Mouse (Mus musculus): ENCODE measurements at regions not wholly inside any gene's neighbourhood (a gene's known extent, or its start where the extent isn't known, plus 50 kb on each side); places are given as distances from the start of the nearest gene placed in this dataset.

DNA sequence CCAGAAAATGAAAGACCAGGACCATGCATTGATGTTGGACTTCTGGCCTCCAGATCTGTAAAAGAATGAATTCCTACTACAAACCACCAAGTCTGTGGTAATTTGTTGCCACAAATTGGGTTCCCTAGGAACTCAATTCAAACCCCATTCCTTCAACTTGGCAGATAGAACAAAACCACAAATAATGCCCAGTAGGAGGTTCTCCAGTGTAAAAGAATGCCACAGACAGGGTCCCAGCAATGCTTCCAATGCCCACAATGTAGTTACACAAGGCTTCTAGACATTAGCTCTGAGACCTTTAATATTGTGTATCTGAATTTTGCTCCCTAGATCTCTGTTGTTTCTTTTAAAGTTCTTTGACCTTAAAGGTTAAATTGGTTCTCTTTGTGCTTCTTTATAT, 278.2 kb upstream of the Pitx2 start:
- Histone ChIP-seq H3K4me2 (replicated peaks) (no peak overlapping the region), H3K4me1 (no peaks in the 10 kb centered on the region), H3K9me3 (no peaks in the 10 kb centered on the region), H3K27me3 (replicated peaks) (no peaks in the 10 kb centered on the region), H3K36me3 (no peaks in the 10 kb centered on the region), H3K27ac (no peak overlapping the region), H3K4me3 (no peak overlapping the region), H3K9ac (no peak overlapping the region)
- no peak for ATAC-seq (ENCODE audit: low FRiP score, low read depth)

DNA sequence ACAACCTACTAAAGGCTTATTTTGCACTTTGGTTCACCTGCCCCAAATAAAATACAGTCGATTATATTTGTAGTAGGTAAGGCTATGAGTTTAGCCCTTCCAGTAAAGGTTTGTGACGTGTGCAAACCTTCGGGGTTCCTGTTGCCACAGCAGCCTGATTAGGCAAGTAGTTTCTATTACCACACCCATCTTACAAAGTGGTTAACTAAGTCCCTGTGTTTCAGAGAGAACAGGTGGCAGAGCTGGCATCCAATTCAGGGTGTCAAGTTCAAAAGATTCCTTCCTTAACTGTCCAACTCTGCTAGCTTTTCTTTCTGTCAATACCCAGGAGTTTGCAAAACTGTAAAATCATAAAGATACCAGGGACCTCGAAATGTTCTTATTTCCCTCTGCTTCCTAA, 277.5 kb upstream of the Pitx2 start:
- H3K9me3 ChIP-seq: no peaks in the 10 kb centered on the region
- 73% methylated on average over 4 of the region's 4 CpGs for WGBS
- no peaks in the 10 kb centered on the region for H3K27me3 ChIP-seq (replicated peaks)
- no peak overlapping the region for H3K27ac ChIP-seq
- no peaks in the 10 kb centered on the region for H3K36me3 ChIP-seq
- no peak for ATAC-seq (ENCODE audit: low FRiP score, low read depth)
- no peak overlapping the region for H3K4me3 ChIP-seq
- no peak overlapping the region for H3K4me2 ChIP-seq (replicated peaks)
- no peaks in the 10 kb centered on the region for H3K4me1 ChIP-seq
- H3K9ac ChIP-seq: no peak overlapping the region

DNA sequence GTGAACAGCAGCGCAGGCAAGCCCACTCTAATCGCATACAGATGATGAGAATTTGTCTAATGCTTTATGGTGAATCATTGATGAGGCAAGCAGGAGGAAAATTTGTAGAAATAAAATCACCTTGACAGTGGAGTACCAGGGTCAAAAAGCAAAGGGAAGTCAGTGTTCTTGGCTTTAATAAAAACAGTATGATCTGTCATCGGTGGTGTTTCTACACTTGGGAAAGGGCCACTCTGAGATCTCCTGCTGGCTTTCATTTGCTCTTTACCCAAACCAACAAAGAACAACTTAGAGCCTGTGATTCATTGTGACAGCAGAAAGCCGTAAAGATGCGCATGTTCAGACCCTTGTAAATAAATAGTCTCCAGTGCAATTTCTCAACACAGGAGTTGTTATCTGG, 261.1 kb upstream of the Pitx2 start:
- 33% methylated on average over 5 of the region's 5 CpGs for WGBS
- Histone ChIP-seq H3K27ac (no peak overlapping the region), H3K27me3 (replicated peaks) (no peaks in the 10 kb centered on the region), H3K9me3 (no peaks in the 10 kb centered on the region), H3K4me1 (no peaks in the 10 kb centered on the region), H3K36me3 (no peaks in the 10 kb centered on the region), H3K9ac (no peak overlapping the region), H3K4me2 (replicated peaks) (no peak overlapping the region), H3K4me3 (no peak overlapping the region)
- ATAC-seq (ENCODE audit: low FRiP score, low read depth): no peak

DNA sequence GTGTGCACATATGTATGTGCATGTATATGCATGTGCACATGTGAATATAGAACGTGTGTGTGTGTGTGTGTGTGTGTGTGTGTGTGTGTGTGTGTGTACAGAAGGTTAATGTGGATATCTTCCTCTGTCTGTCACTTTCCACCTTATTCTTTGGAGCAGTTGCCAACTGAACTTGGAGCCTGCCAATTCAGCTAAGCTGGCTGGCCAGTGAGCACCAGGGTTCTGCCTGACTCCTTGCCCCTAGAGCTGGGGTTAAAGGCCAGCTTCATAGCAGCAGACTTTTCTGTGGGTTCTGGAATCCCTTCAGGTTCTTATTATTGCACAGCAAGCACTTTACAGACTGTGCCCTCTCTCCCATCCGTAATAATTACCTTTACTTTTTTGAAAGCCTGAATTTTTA, 258.5 kb upstream of the Pitx2 start:
- Histone ChIP-seq H3K9me3 (no peaks in the 10 kb centered on the region), H3K4me3 (no peak overlapping the region), H3K9ac (no peak overlapping the region), H3K4me1 (no peaks in the 10 kb centered on the region), H3K36me3 (no peaks in the 10 kb centered on the region), H3K4me2 (replicated peaks) (no peak overlapping the region), H3K27ac (no peak overlapping the region), H3K27me3 (replicated peaks) (no peaks in the 10 kb centered on the region)
- 69% methylated on average over 2 of the region's 2 CpGs for WGBS
- no peak for ATAC-seq (ENCODE audit: low FRiP score, low read depth)

DNA sequence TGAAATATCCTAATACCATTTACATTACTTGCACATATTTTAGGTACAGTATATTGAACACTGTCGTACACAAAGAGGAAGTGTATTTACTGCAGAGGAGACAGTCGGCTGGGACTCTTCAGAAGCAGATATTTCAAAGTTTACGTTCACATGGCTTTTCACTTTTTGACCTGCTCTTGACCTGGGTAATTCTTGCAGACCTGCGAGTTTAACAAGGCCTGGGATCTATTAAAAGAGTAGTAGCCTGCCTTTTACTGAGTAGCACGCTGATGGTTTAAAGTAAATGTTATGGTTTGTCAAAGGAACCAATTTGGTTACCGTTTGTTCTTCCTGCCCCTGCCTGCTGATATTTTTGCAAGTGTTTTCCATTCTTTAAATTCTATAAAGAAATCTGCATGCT, 255.0 kb upstream of the Pitx2 start:
- ATAC-seq (ENCODE audit: low FRiP score, low read depth): no peak
- no peaks in the 10 kb centered on the region for H3K4me1 ChIP-seq
- 63% methylated on average over 6 of the region's 6 CpGs for WGBS
- H3K36me3 ChIP-seq: no peaks in the 10 kb centered on the region
- H3K4me2 ChIP-seq (replicated peaks): no peak overlapping the region
- H3K4me3 ChIP-seq: no peak overlapping the region
- no peak overlapping the region for H3K27ac ChIP-seq
- H3K9me3 ChIP-seq: no peaks in the 10 kb centered on the region
- no peak overlapping the region for H3K9ac ChIP-seq
- H3K27me3 ChIP-seq (replicated peaks): no peaks in the 10 kb centered on the region

DNA sequence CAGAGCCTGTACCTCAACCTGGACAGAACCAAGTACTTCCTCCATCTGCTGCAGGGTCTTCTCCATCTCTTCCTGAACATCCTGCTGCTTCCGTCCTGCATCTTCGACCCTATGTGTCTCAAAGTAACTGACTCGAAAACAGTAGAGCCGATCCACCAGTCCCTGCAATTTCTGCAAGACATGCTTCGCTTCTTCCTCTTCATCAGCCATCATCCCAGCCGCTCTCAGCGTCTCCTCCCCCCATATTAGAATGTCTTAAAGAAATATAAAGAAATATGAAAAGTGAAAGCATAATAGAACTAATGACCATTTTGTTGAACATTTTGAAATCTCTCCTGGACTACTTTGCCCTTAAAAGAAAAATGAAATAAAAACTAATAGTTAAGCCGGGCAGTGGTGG, 244.8 kb upstream of the Pitx2 start:
- Histone ChIP-seq H3K4me1 (no peaks in the 10 kb centered on the region), H3K27ac (no peak overlapping the region), H3K9ac (no peak overlapping the region), H3K27me3 (replicated peaks) (no peaks in the 10 kb centered on the region), H3K9me3 (no peaks in the 10 kb centered on the region), H3K4me2 (replicated peaks) (no peak overlapping the region), H3K4me3 (no peak overlapping the region), H3K36me3 (no peaks in the 10 kb centered on the region)
- WGBS: 93% methylated on average over 8 of the region's 8 CpGs
- ATAC-seq (ENCODE audit: low FRiP score, low read depth): no peak

DNA sequence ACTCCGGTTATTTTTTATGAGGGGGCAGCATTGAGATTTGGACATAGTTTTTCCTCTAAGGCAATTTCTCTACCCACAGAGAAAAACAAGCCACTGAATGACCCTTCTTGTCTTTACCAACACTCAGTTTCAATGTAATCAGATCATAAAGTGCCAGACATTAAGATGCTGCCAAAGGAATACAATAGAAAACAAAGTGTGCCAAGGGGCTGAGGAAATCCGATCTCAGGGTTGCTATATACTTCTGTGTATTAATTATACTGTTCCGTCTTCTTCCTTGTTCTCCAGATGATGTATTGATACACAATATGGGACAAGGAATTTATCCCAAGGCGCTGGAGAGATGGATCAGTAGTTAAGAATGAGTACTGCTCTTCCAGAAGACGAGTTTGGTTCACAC, 222.9 kb upstream of the Pitx2 start:
- Histone ChIP-seq H3K4me1 (no peaks in the 10 kb centered on the region), H3K9ac (no peak overlapping the region), H3K4me3 (no peak overlapping the region), H3K27me3 (replicated peaks) (no peaks in the 10 kb centered on the region), H3K27ac (no peak overlapping the region), H3K9me3 (no peaks in the 10 kb centered on the region), H3K4me2 (replicated peaks) (no peak overlapping the region), H3K36me3 (no peaks in the 10 kb centered on the region)
- ATAC-seq (ENCODE audit: low FRiP score, low read depth): no peak
- 83% methylated on average over 5 of the region's 5 CpGs for WGBS

DNA sequence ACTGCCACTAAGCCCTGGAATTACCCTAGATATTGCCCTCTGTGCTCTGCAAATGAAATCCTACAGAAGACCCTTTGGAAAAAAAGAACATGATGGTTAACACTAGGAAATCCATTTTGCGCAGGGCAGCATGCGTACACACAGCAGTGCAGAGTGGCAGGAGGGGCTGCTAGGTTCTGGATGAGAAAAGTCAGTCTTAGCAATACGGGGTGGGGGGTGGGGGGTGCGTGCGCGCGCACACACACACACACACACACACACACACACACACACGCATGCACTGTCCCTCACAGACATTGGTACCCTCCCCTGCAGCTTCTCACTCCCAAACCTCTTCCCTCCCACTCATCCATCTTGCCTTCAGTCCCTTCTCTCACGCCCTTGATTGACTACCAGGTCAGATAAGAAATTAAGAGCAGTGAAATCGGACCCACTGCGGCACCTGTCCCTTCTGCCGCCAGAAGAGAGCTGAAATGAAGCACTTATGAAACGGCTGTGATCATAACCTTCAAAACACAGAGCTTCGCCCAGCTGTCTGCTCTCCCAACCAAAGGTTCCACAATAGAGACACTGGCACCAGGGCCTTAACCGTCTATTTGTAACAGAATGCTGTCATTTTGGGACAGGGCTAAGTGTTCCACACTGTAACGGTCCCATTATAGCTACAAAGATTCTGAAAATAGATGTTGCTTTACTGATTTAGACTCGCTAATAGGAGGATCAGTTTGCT, 209.3 kb upstream of the Pitx2 start:
- H3K4me1 ChIP-seq: no peaks in the 10 kb centered on the region
- no peaks in the 10 kb centered on the region for H3K9me3 ChIP-seq
- no peak overlapping the region for H3K9ac ChIP-seq
- no peaks in the 10 kb centered on the region for H3K27me3 ChIP-seq (replicated peaks)
- H3K27ac ChIP-seq: no peak overlapping the region
- no peaks in the 10 kb centered on the region for H3K36me3 ChIP-seq
- H3K4me2 ChIP-seq (replicated peaks): no peak overlapping the region
- WGBS: 85% methylated on average over 17 of the region's 17 CpGs
- 0 out of 2 replicates have a peak, but pooled peaks have one; percentile 29 for ATAC-seq (ENCODE audit: low FRiP score, low read depth)
- no peak overlapping the region for H3K4me3 ChIP-seq

DNA sequence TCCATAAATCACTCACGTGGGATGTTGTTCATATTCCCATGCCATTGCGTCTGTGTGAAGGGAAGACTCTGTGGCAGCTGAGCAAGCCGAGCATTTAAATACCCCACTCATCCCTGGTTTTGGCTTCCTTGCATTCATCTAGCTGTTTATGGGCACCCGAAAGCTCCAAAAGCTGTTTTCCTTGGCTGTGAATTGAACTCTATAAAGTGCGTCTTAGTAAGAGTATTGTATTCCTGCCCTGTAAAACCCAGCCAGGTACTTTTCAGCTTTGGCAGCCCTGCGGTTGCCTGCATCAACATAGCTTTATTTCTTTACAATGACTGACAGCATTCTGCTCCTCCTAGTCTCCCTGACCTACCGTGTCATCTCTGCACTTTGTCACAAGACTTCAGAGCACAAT, 196.8 kb upstream of the Pitx2 start:
- no peak overlapping the region for H3K4me2 ChIP-seq (replicated peaks)
- no peak for ATAC-seq (ENCODE audit: low FRiP score, low read depth)
- H3K4me1 ChIP-seq: no peaks in the 10 kb centered on the region
- no peaks in the 10 kb centered on the region for H3K27me3 ChIP-seq (replicated peaks)
- H3K9me3 ChIP-seq: no peaks in the 10 kb centered on the region
- H3K4me3 ChIP-seq: no peak overlapping the region
- H3K36me3 ChIP-seq: no peaks in the 10 kb centered on the region
- no peak overlapping the region for H3K27ac ChIP-seq
- 49% methylated on average over 7 of the region's 7 CpGs for WGBS
- H3K9ac ChIP-seq: no peak overlapping the region

DNA sequence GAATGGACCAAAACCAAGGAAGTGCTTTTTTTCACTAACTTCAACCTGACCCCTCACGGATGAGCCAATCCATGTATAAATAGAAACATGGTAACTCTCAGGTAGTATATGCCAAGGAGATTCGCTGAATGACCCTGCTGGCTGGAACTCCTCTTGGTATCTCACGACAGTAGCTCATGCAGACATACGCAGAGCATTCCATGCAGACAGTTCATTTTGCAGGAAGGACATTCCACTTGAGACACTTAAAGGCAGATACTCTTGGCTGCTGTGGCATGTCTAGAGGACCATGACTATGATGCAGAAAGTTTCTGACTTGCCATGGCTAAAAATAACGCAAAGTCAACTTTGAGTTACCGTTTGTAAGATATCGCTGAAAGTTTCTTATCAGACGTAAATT, 195.6 kb upstream of the Pitx2 start:
- Histone ChIP-seq H3K27me3 (replicated peaks) (no peaks in the 10 kb centered on the region), H3K9ac (no peak overlapping the region), H3K36me3 (no peaks in the 10 kb centered on the region), H3K4me2 (replicated peaks) (no peak overlapping the region), H3K27ac (no peak overlapping the region), H3K4me3 (no peak overlapping the region), H3K4me1 (no peaks in the 10 kb centered on the region), H3K9me3 (no peaks in the 10 kb centered on the region)
- 90% methylated on average over 8 of the region's 8 CpGs for WGBS
- ATAC-seq (ENCODE audit: low FRiP score, low read depth): no peak

DNA sequence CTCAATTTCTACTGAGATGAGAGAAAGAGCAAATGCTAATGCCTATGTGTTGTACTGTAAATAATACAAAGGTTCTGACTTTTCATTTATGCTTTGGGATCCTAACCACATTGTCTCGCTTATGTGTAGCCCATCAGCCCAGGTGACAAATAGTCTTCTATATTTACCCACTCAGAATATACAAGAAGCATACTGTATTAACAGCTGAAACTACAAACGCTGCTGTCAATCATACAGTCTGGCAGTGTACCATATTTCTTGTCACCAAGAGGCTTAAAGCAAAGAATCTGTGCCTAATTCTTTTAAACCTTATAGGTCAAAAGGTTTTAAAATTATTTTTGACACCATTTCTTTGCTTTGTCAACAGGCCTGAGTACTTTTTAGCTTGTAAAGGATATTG, 160.8 kb upstream of the Pitx2 start:
- no peaks in the 10 kb centered on the region for H3K27me3 ChIP-seq (replicated peaks)
- no peak overlapping the region for H3K4me2 ChIP-seq (replicated peaks)
- WGBS: 92% methylated on average over 2 of the region's 2 CpGs
- H3K4me3 ChIP-seq: no peak overlapping the region
- no peak overlapping the region for H3K9ac ChIP-seq
- H3K27ac ChIP-seq: no peak overlapping the region
- ATAC-seq (ENCODE audit: low FRiP score, low read depth): no peak
- H3K4me1 ChIP-seq: no peaks in the 10 kb centered on the region
- no peaks in the 10 kb centered on the region for H3K36me3 ChIP-seq
- no peaks in the 10 kb centered on the region for H3K9me3 ChIP-seq

DNA sequence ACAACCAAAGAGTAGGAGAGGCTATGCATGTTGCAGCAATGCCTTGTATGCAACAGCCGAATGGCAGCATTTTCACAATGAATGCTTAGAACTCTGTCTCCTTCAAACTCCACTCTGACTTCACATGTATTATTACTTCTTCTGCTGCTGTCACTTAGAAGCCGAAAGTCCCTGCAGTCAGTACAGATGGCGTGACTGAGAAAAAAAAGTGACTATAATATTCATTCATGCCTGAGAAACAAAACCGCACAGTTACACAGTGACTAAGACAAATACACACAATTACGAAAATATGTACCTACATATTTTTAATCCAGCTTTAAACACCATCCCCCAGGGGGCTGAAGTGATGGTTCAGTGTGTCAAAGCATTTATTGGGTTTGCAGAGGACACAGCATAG, 154.8 kb upstream of the Pitx2 start:
- Histone ChIP-seq H3K27ac (no peak overlapping the region), H3K4me2 (replicated peaks) (no peak overlapping the region), H3K4me1 (no peaks in the 10 kb centered on the region), H3K4me3 (no peak overlapping the region), H3K9ac (no peak overlapping the region), H3K36me3 (no peaks in the 10 kb centered on the region), H3K27me3 (replicated peaks) (no peaks in the 10 kb centered on the region), H3K9me3 (no peaks in the 10 kb centered on the region)
- WGBS: 87% methylated on average over 5 of the region's 5 CpGs
- ATAC-seq (ENCODE audit: low FRiP score, low read depth): no peak

DNA sequence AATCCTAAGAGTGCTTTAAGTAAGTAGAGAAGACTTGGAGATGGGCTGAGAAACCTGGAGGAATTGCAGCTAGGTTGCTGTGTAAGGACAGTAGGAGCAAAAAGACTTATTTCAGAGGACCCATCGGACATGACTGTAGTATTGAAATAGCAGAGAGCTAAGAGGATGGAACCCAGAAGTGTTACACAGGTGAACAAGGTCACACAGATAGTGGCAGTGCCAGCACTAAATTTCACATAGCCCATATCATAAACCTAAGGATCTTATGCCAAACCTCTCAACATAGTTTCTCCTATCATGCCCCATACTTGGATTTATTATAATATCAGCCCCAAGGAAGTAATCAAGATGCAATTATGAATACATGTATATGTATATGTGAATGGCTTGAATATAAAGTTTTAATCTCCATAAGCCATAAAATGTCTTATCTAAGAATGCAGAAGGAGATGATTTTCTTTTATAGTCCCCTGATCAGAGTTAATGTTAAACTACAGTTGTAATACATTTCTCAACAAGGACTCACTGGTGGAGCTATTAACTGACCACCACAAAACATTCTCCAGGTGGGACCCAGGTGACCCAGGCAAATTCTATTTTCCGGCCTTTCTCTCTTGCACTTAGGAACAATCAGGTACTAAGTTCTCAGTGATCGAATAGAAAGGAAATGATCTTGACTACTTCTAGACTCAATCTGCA, 149.6 kb upstream of the Pitx2 start:
- ATAC-seq (ENCODE audit: low FRiP score, low read depth): no peak

More for the DNA sequence above, 149.6 kb upstream of the Pitx2 start:
- no peak overlapping the region for H3K4me2 ChIP-seq (replicated peaks)
- H3K9ac ChIP-seq: no peak overlapping the region
- H3K9me3 ChIP-seq: no peaks in the 10 kb centered on the region
- H3K27ac ChIP-seq: no peak overlapping the region
- no peaks in the 10 kb centered on the region for H3K36me3 ChIP-seq
- no peaks in the 10 kb centered on the region for H3K27me3 ChIP-seq (replicated peaks)
- H3K4me3 ChIP-seq: no peak overlapping the region
- WGBS: 96% methylated on average over 3 of the region's 3 CpGs
- no peaks in the 10 kb centered on the region for H3K4me1 ChIP-seq

Measured in neural tube, embryonic 12.5 days (tissue).